Mouse (Mus musculus): ENCODE measurements around the gene Uggt2. TPM values are rescaled to one million over a fixed set of nuclear protein-coding genes. Genes with fewer than 3 reads are reported as not detected.
A peak's percentile ranks its signal among the peaks of the same experiment; 100 is the strongest.

Uggt2 gene
- total RNA-seq, 2 experiments from 2014 or later, result 22.4 to 33.3 TPM

- peak in 1 of 2 experiments; percentile 56 for DNase-seq (ENCODE audit: low spot score in 2 of 2)
- intact Hi-C loops (cut with DNase I), result loop anchor here (2.0 kb wide), 1 partner anchor 1021 kb away; no protein-coding TSS in a partner anchor
These were observed 59.0 kb downstream of the Uggt2 start for GRCm38 (mm10) chr14:119040253-119040652.

GRCm38 (mm10) chr14:119037755-119038154 is 61.5 kb downstream of the Uggt2 start:
- intact Hi-C loops (cut with DNase I), result no loop called here
- DNase-seq (ENCODE audit: low spot score in 2 of 2), result no peak

- DNase-seq (ENCODE audit: low spot score in 2 of 2), result no peak
- intact Hi-C loops (cut with DNase I), result no loop called here
These were observed 62.0 kb downstream of the Uggt2 start for GRCm38 (mm10) chr14:119037076-119037683.

GRCm38 (mm10) chr14:119027675-119028253 is 71.5 kb downstream of the Uggt2 start:
- peak in 1 of 2 experiments; percentile 42 for DNase-seq (ENCODE audit: low spot score in 2 of 2)
- intact Hi-C loops (cut with DNase I), result loop anchor here (2.0 to 5.0 kb wide), 3 partner anchors 43 to 205 kb away; no protein-coding TSS in a partner anchor

- DNase-seq (ENCODE audit: low spot score in 2 of 2), result peak; percentile 65 to 67
- intact Hi-C loops (cut with DNase I), result loop anchor here (2.0 to 5.0 kb wide), 3 partner anchors 42 to 205 kb away; no protein-coding TSS in a partner anchor
These were observed 72.1 kb downstream of the Uggt2 start for GRCm38 (mm10) chr14:119027130-119027529.

- no peak for DNase-seq (ENCODE audit: low spot score in 2 of 2)
- intact Hi-C loops (cut with DNase I), result loop anchor here (2.0 to 5.0 kb wide), 3 partner anchors 41 to 204 kb away; no protein-coding TSS in a partner anchor
These were observed 73.3 kb downstream of the Uggt2 start for GRCm38 (mm10) chr14:119025889-119026288.

GRCm38 (mm10) chr14:119013549-119013948 is 85.7 kb downstream of the Uggt2 start:
- DNase-seq (ENCODE audit: low spot score in 2 of 2), result peak in 1 of 2 experiments; percentile 37
- intact Hi-C loops (cut with DNase I), result no loop called here

- peak; percentile 75 to 81 for DNase-seq (ENCODE audit: low spot score in 2 of 2)
- intact Hi-C loops (cut with DNase I), result no loop called here
These were observed 86.4 kb downstream of the Uggt2 start for GRCm38 (mm10) chr14:119012607-119013431.

GRCm38 (mm10) chr14:119009531-119009930 is 89.7 kb downstream of the Uggt2 start:
- intact Hi-C loops (cut with DNase I), result no loop called here
- DNase-seq (ENCODE audit: low spot score in 2 of 2), result no peak

GRCm38 (mm10) chr14:119008031-119008590 is 91.1 kb downstream of the Uggt2 start:
- intact Hi-C loops (cut with DNase I), result no loop called here
- DNase-seq (ENCODE audit: low spot score in 2 of 2), result no peak

- DNase-seq (ENCODE audit: low spot score in 2 of 2), result peak; percentile 96 to 100
- intact Hi-C loops (cut with DNase I), result no loop called here
These were observed 91.9 kb downstream of the Uggt2 start for GRCm38 (mm10) chr14:119007103-119007951.

- DNase-seq (ENCODE audit: low spot score in 2 of 2), result peak; percentile 32 to 39
- intact Hi-C loops (cut with DNase I), result no loop called here
These were observed 92.7 kb downstream of the Uggt2 start for GRCm38 (mm10) chr14:119006441-119007102.

GRCm38 (mm10) chr14:119005834-119006233 is 93.4 kb downstream of the Uggt2 start:
- no peak for DNase-seq (ENCODE audit: low spot score in 2 of 2)
- intact Hi-C loops (cut with DNase I), result no loop called here

- intact Hi-C loops (cut with DNase I), result no loop called here
- no peak for DNase-seq (ENCODE audit: low spot score in 2 of 2)
These were observed 95.9 kb downstream of the Uggt2 start for GRCm38 (mm10) chr14:119003320-119003719.

- intact Hi-C loops (cut with DNase I), result no loop called here
- DNase-seq (ENCODE audit: low spot score in 2 of 2), result no peak
These were observed 103.9 kb downstream of the Uggt2 start for GRCm38 (mm10) chr14:118995226-118995925.

GRCm38 (mm10) chr14:118987523-118988496 is 111.4 kb downstream of the Uggt2 start:
- intact Hi-C loops (cut with DNase I), result no loop called here
- no peak for DNase-seq (ENCODE audit: low spot score in 2 of 2)

Measured in left cerebral cortex, postnatal 25 days (tissue).